Mouse (Mus musculus): ENCODE results near the gene Slc5a3.

The Slc5a3 gene

DNA sequence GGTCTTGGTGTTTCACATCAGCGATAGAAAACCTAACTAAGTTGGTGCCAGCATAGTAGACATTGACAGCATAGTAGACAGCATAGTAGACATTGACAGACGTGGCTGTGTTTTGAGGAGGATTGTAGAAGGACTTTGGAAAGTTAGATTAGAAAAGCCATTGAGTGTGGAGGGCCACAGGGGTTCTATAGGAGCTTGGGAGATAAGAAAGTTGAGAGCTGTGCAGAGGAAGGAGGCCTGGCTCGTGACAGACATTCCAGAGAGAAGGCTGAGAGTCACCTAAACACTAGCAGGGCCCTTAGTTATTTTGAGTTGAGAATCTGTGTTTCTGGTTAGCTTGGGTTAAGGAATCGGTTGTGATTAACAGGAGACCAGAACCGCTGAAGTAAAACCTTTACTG, 69.5 kb downstream of the Slc5a3 start:
- DNase-seq, result no peak

DNA sequence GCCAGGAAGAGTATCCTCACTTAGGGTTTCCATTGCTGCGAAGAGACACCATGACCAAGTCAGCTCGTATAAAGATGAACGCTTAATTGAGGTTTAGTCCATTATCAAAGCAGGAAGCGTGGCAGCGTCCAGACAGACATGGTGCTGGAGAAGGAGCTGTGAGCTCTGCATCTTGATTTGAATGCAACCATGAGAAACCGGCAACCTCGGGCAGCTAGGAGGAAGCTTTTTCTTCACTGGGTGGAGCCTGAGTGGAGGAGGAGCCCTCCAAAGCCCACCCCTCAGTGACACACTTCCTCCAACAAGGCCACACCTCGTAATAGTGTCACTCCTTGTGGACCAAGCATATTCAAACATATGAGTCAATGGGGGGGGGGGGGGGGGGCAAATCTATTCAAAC, 71.7 kb downstream of the Slc5a3 start:
- DNase-seq, result peak in 1 of 2 experiments; percentile 9

DNA sequence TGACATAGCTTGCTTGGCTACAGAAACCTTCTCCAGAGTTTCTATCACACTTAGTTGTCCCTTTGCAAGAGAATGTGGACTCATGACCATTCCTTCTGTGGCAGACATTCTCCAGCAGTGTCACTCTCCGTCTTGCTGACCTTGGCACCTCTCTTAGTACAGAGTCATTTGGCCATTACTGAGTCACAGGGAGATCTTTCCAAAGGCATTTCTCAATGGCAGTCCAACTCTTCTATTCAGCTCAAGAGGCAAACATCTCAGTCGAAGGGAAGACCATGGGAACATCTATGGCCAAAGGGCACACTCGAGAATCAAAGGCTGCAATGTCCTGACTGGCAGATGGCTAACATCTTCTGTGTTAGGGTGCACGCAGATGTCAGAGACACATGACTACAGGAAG, 74.4 kb downstream of the Slc5a3 start:
- DNase-seq, result no peak

DNA sequence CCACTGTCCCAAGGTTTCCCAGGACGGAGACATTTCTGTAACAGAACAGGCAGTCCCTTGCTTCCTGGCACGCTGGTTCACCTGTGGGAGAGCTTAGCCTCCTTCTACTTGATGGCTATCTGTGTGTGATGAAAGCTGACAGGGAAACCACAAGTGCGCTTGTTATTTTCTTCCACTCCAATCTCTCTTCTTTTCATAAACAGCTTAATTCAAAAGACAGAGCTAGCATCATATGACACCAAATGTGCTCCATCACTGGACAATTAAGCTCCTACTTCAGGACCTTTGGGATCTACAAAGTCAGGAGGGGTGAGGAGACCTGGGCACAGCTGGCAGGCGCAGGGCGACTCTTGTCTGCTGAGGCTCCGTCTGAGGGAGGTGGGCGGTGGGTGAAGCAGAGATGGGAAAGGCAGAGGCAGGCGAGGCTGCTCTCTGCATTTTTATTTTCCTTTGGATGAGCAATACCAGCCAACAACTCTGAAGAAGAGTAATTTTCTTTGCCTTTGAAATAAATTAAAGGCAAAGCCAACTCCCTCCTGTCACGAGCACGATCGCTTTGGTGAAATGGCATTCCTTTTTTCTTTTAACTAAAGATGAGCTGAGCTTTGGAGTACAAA, 76.1 kb downstream of the Slc5a3 start:
- DNase-seq, result no peak

DNA sequence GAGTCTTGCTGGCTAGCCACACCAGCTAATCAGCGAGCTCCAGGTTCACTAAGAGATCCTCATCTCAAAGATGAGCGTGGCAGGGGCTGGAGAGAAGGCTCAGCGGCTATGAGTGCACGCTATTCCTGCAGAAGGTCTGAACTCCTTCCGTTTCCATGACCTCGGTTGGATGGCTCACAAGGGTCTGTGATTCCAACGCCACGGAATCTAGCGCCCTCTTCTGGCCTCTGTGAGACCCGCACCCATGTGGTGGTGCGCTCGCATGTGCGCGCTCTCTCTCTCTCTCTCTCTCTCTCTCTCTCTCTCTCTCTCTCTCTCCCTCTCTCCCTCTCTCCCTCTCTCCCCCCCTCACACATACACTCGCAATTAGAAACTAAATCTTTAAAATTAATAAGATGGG, 78.2 kb downstream of the Slc5a3 start:
- DNase-seq, result no peak
